Mouse (Mus musculus) lung, postnatal 10 days (tissue): ENCODE measurements around the gene Bmp6.

ENCODE experiments used
- DNase-seq: peaks from one replicate; pipeline ENCODE4 v3.0.0; 2021

Gene Bmp6

DNA sequence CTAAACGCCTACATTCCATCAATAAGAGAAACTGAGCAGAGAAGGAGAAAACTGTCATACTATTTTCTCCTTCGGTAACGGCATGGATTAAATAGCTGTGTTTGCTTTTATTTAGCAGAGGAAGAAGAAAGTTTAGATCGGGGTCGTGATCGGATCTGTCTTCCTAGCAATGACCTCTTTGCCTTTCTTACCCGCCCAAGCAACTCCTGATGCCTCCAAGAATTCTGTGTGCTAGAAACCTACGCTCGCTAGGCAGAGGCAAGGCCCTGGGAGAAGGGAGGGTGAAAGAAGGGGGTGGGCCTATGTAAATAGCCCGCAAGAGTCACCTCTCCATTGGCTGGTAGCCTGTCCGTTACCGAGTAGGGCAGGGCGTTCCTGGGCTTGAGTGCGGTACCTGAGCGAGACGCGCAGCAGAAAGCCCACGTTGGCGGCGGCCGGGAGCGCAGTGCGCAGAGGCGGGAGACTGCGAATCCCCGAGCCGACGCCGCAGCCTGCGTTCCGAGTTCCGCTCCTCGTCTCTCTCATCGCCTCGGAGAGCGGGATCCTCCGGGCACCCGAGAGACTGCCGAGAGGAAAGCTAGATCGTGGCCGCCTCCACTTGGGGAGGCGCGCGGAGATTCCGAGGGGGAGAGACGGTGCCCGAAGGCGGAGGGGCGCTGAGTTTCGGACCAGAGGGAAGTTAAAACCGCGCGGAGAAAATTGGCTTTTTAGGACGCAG, at the start of gene Bmp6:
Bmp6 (plus strand) TSS at position 395 of the 718 bp plus-strand sequence.
- DNase-seq, result peak; percentile 86

DNA sequence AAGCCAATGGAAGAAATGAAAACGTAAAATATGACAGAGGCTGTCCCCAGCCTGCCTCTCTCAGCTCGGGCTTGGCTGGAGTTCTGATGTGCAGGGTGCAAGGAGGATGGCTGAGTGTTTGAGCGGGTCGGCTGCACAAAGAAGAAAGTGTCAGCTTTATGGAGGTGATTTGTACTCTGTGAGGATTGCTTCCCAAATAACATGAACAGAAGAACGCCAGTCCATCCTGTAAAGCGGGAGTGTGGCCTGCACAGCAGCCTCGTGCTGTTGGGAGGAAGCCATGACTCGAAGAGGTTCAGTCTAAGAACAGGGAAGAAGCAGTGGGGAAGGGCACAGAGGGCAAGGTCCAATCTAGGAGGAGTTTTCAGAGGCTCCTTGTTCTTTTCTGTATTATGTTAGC, 48.7 kb upstream of the Bmp6 start:
- DNase-seq, result no peak

DNA sequence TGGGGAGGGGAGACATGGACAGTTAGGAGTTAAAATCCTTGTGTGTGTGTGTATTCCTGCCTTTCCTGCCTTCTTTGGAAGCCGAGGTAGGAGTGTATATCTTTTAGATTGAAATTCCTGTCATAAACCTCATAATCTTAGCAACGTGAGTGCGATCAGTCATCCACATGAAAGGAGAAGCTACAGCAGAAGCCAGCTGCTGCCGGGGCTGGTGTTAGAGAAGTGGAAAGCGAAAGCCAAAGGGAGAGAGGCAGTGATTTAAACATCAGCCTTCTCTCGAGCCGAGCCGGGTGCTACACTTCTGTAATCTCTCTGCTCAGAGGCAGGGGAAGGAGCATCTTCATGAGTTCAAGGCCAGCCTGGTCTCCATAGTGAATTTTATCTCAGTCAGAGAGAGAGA, 48.3 kb upstream of the Bmp6 start:
- DNase-seq, result peak; percentile 11

DNA sequence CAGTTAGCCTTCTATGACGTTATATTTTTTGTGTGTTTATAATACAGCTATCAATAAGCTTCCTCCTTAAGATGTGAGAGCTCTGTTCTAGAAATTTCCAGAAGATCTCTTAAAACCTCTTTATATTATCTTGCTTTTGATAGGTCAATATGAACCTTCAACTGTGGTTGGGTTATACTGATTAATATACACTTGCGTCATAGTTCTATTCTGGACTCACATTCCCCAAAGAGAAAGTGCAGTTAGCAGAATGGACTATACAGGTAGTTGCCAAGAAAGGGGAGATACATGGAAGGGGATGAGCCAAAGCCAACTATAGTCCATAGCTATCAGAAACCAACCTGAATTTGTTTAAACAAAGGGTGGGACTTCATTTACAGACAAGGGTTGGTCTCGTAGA, 33.8 kb upstream of the Bmp6 start:
- no peak for DNase-seq

DNA sequence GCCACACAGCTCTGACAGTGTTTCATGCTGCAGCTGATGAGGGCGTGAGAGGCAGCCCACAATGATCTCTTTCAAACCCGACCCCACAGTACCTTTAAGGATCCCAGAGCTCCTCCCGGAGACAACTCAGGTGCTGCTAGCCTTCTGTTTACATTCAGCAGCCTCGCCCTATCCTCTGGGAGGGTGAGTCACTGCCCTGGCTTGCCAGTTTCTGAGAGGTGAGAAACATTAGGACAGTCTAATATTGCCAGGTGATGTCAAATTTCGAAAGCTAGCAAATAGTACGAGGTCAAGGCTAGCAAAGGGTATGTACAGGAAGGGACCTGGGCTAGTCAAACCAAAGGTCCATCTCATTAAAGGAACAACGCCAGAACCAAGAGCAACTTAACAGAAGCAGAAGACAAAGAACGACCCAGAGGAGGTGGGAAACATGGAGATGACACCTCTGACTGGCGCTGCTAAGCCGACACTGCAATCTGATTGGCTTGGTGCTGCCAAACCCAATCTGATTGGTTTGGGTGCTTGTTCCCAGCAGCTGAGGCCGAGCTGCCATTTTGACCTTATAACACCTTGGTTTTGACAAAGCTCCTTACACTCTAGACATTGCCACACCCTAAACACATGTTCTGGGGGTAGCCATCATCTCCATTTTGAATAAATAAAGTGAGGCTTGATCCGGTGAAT, 32.4 kb upstream of the Bmp6 start:
- DNase-seq, result no peak

DNA sequence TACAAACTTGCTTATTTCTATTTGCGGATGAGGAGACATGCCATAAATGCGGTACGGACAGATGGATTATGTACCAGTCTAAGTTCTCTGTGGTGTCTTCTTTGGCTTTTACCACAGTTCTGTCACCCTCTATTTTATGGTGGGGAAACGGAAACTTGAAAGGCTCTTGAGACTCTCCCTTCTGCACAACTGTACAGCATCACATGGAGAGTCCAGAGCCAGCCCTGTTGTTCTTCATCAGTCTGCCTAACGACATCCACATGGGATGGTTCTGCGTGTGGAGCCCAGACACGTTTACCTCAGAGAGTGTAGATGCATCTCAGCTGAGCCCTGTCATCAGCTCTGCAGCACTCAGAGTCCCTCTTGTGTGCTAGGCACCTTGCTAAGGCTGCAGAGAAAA, 30.3 kb upstream of the Bmp6 start:
- DNase-seq, result peak; percentile 8

DNA sequence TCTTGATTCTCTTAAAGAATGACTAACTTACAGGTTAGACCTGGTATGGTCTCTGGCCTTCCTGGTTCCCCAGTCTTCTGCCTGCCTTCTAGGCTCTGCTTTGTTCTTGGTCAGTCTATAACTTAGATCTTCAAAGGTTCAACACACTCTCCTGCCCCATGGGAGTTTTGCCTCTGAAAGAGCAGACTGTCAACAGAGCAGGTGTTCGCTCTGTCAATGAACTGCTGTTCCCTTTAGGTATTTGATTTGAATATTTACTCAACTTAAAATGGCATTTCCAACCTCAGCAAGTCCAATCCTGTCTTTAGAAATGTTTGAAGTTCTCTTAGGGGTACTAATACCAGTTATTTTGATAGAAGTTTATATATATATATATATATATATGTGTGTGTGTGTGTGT, 26.5 kb upstream of the Bmp6 start:
- no peak for DNase-seq

DNA sequence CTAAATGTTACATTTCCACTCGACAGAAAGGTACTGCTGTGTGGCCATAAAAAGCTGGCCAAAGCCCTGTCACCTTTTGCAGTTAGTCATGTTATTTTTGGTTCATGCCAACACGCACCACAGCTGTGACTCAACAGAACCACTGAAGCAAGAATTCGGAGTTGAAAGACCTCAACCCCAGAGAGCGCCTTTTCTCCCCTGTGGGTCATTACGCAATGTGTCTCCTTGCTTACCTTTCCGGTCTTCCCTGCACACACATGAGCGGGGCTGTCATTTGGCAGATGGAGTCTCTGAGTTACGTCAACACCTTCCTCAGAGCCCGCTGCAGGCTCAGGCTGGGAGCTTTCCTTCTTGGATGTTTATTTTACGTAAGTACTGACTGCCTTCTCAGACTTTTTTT, 24.6 kb upstream of the Bmp6 start:
- DNase-seq, result peak; percentile 7

DNA sequence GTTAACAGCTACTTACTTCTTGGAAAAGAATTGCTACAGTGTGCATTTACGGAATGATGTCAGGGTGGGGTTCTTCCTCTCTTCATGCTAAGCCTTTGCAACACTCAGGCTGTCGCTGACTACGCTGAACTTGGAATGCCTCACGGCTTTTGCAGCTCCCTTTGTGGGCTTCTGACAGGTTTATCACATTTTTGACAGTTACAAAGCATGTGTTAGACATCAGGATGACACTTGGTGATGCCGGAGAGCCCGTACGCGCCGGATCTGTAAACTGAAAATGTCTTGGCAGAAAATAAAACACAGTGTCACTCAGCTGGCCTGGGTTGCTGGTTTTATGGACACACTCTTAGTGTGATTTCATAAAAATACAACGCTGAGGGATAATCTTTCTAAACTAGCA, 20.5 kb upstream of the Bmp6 start:
- DNase-seq, result peak; percentile 68

DNA sequence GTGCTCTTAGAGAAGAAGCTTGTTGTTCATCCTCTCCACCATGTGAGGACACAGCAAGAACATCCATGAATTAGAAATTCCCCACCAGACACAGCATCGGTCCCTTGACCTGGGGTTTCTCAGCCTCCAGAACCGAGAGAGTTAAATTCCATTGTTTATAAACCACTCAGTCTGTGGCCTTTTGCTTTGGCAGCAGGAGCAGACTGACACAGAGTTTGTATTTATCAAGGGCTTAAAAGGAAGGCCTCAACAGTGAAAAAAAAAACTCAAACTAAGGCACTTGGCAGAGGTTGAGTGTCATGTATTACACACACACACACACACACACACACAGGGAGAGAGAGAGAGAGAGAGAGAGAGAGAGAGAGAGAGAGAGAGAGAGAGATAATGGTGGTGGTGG, 17.5 kb upstream of the Bmp6 start:
- peak; percentile 34 for DNase-seq

DNA sequence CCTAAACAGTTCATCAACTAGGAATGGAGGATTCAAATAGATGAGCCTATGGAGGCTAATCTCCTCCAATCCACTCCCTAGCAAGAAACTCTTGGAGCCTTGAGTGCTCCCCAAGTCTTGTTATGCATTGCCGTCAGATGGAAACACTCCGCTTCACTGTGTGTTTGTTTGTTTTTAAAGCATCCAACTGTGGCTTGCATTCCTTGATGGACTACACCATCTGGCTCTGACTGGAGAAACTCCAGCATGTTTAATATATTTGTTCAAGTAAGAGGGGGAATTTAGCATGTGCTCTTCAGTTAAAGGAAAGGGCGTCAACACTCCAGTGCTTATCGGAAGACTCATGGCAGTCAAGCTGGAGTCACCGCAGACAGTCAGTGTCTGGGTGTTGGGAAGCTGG, 11.4 kb upstream of the Bmp6 start:
- peak; percentile 38 for DNase-seq

DNA sequence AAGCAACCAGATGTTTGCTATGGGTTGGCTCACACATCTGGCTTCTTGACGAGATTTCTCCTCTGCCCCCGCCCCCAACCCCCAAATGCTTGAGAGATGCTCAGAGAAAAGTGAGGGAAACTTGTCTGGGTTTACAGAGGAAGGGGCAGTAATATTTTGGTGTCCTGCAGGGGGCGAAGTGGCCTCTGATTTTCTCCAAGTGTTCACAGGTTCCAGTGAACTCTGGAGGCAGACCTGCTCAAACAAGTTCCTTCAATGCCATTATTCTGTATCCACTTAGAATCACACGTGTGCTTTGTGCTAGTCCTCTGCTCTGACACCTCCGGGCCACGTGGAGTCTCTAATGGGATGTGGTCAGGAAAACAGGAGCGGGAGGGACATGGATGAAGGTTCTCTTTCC, 2.3 kb upstream of the Bmp6 start:
- peak; percentile 82 for DNase-seq

DNA sequence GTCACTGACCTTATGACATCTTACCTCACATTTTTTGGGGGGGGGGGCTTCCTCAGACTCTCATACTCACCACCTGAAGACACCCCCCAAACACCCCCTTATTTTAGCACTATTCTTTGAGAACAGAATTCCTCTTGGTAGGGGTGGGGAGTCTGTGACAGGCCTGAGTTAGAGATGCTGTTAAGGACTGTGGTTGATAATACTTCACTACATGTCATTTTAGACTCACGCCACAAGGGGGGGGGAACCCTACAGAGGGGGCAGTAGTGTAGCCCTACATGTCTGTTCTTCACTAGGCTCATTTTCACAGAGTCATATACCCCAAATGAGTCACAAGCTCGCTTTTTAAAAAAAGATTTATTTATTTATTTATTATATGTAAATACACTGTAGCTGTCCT, 1.7 kb upstream of the Bmp6 start:
- DNase-seq, result peak; percentile 23

DNA sequence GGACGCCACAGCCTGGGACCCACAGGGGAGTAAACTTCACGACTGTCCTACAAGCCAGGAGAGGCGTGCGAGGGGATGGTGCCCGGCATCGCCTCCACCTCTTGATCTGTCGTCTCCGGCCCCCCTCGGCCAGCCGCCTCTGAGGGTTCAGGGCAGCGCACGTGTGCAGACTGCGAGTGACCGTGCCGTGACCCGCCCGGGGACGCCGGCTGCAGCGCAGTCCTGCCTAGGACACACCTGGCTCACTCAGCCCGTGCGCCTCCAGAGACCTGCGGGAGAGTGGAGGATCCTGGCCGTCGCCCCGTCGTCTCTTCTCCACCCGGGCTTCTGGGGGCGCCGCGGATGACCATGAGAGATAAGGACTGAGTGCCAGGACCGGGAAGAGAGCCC, 519 bp downstream of the Bmp6 start:
- DNase-seq, result peak; percentile 20

DNA sequence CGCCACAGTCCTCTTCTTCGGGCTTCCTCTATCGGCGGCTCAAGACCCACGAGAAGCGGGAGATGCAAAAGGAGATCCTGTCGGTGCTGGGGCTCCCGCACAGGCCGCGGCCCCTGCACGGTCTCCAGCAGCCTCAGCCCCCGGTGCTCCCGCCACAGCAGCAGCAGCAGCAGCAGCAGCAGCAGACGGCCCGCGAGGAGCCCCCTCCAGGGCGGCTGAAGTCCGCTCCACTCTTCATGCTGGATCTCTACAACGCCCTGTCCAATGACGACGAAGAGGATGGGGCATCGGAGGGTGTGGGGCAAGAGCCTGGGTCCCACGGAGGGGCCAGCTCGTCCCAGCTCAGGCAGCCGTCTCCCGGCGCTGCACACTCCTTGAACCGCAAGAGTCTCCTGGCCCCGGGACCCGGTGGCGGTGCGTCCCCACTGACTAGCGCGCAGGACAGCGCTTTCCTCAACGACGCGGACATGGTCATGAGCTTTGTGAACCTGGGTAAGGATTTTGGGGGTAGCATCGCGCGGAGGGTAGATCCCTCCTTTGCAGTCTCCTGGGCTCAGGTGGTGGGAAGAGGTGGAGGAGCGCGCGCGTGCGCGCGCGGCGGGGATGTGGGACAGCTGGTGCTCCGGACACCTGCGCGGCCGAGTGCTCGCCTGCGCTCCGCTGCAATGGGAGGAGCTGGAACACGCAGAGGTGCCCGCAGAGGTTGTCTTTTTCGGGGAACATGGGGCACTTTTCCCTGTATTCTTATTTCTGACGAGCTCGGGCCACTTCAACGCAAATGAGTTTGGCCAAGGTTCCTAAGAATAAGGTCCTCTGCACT, 1.4 kb downstream of the Bmp6 start:
- DNase-seq, result peak; percentile 13

DNA sequence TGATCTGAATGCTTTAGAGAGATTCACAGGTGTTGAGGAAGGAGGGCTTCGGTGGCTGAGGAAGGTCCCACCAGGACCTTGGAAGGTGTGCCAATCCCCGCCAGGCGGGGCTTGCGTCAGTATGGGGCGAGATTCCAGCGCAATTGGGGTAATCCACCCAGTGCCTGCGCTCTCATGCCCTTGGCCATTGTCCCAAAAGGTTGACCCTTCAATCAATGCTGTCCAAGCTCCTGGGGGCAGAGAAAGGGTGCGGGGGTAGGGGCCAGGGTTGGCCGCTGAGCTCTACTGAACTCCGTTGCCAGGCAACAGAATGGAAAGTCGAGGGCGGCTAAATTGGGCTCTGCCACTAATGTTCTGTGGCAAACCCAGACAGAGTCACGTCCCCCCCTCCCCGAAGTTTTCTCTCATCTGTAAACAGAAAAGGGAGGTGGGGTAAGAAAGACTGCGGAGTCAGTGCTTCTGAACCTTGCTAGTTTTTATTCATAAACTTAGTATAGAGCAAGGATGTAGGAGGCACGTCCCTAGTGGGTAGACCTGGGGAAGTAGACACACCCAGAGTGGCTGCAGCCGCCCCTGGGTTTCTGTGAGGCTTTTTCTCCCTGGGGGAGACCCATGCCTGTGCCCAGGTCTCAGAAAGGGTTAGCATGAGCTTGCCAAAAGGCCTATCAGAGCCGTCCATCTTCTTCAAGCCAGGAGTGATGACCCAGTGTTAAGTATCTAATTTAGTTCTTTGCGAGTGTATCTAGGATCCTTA, 2.3 kb downstream of the Bmp6 start:
- DNase-seq, result peak; percentile 24

DNA sequence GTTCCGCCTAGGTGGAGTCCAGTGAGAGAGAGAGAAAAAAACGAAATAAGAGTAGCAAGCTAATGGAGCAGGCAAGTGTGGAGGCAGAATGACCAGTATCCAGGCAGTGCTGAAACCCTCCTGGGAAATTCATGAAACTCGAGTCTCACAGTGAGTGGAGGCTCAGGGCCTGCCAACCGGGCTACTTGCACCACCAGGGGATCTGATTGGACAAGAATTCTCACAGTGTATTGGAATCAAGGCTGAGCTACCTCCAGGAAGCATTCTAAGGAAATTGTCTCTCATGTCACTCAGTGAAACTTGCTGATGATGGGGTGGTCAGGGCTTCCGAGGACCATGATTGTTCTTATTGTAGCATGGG, 2.8 kb downstream of the Bmp6 start:
- no peak for DNase-seq

DNA sequence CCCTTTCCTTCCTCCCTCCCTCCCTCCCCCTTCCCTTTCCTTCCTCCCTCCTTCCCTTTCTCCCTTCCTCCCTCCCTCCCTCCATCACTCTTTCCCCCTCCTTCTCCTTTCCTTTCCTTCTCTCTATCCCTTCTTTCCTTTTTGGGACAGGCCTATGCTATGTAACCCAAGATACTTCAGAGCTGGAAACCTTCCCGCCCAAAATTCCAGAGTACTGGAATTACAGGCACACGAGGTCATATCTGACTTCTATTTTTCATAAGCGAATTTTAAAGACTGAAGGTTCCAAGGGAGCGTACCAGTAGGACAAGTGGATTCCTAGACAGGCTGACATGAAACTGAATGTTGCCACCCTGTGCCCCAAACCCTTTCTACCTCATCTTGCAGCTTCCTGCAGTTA, 4.1 kb downstream of the Bmp6 start:
- DNase-seq, result no peak

DNA sequence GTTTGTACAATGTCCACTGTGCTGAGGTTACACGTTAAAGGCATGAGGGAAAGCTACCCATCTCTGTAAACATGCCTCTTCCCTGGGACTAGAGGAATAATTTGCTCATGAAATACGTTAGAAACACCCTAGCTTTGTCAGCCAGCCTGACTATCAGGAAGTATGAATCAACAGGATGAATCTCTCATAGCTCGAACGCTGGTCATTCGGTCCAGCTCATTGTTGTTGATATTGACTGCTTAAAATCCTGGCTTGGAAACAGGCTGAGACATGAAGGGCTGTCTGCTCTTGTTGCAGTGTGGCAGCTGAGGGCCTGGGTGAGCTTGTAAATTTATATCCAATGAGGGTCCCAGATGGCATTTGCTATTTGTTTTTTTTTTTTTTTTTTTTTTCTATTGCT, 4.9 kb downstream of the Bmp6 start:
- DNase-seq, result no peak

DNA sequence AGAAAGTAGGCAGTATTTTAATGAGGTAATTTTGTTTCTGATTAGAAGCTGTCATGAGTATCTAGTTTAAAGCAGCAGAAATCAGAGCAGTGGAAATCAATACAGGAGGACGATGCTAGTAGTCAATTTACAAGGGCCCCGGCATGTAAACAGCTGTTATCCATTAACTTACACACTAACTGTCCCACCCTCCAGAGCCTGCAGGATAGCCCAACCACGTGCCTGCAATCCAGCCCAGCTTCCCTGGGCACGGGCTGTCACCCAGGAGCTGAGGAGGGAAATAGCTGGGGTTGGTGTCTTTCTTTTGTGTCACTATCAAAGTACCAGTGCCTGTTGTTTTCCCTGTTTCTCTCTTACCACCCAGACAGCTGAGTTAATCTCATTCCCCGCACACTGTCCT, 7.1 kb downstream of the Bmp6 start:
- no peak for DNase-seq

DNA sequence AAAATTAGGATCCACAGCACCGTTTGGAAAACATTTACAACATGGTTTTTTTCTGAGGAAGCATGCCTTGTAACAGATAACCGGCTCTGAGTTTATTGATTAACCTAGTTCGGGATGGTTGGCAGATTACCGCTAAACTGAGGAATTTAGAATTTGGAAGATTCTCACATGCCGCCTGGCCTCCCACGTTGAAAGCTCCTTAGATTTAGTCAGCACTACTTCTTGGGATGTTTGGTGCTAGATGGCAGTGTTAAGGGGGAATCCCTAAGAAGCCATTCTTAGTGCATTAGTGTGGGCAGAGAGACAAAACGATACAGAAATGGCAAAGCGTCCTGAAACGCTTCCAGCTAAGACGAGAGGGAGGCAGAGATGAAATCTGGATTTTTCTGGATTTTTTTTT, 8.1 kb downstream of the Bmp6 start:
- DNase-seq, result no peak

DNA sequence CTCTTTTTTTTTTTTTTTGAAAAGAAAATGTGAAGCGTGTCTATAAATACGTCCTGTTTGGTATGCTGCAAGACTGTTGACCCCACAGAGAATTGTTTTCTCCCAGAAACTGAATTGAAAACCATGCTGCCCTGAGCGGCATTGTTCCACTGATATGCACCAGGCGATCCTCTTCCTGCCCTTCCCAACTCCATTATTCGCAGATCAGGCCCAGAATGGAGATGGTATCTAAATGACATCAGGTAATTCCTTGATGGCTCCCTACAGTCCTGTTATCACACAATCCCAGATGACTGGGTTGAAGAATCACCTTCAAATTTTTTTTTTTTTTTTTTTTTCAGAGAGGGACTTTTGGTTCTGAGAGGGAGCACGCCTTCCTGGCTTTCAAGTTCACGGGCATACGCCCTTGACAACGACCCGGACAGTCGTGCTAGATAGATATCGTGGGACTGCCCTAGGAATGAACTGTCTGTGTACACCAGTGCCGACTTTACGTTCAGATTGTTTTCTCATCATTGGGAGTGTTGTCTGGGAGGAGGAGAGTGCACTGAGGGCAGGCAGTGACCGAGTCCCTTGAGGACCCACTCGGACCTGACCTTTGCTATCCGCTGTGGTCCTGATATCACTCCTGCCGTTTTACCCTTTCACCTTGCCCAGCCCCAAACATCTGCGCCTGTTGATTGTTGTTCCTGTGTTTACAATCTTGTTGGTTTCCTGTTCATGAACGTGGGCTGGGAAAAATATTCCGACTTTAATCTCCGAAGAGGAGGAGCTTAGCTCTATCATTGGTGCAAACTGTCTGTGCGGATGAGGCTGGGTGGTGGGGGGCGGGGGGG, 8.7 kb downstream of the Bmp6 start:
- DNase-seq, result peak; percentile 25
